Mouse (Mus musculus) ES-Bruce4 (cell line): ENCODE data around the gene Gngt2.

Experiments used
- CTCF ChIP-seq: IDR thresholded peaks from one replicate; pipeline ENCODE4 v1.8.1; 2011; ENCODE audit warnings: low read depth, low read length
- EP300 ChIP-seq: IDR thresholded peaks from 2 replicates; pipeline ENCODE4 v1.6.1; 2011; ENCODE audit warnings: low read depth, low read length; ENCODE audit not compliant: insufficient read depth
- POLR2A ChIP-seq: IDR thresholded peaks from one replicate; pipeline ENCODE4 v1.8.1; 2011; ENCODE audit warnings: low read length; ENCODE audit not compliant: insufficient read depth

DNA sequence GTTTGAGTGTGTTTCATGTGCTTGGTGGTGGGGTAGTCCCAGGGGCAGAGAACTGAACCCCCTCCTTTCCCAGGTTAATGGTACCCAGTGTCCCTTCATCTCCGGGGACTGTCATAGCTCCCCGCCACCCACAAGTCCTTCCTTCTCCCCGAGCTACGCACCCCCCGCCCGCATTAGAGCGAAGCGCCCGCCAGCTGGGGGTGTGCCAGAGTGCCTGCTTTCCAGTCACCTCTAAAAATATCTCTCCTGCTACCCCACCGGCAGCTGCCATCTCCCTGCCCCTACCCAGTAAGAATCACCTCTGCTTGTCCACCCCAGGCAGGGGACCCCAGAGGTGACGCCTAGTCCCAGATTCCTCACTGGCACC, 12.2 kb upstream of the Gngt2 start:
- TF ChIP-seq CTCF (no peak), POLR2A (no peak), EP300 (no peak)
